In genomic region chr1:183164190-183164580, GRCm38 (mm10) we compare ENCODE assay signal across 29 mouse cellular contexts. TPM values are rescaled to one million over a fixed set of nuclear protein-coding genes. Genes with fewer than 3 reads are reported as not detected.
A peak's percentile ranks its signal among the peaks of the same experiment; 100 is the strongest.
DNase-seq lines count a peak whose midpoint lies in the region; ATAC-seq and TF ChIP-seq lines count a peak whose summit lies in the region.
"Had no signal": no experiment of that assay in that cellular context is flagged by ENCODE, and none has a peak within 500 bp of the region (broad histone marks: within the 10 kb centered on the region; RNA-seq: fewer than 3 reads in every experiment).

No protein-coding gene starts in this region.

- H3K4me3 ChIP-seq in heart, embryonic 12.5 days: no peak overlapping the region
- H3K4me3 ChIP-seq in embryonic facial prominence, embryonic 13.5 days: no peak overlapping the region
- no peak overlapping the region for H3K4me3 ChIP-seq in embryonic facial prominence, embryonic 15.5 days (replicated peaks)
- H3K4me3 ChIP-seq in limb, embryonic 14.5 days (replicated peaks; ENCODE audit: low read length): no peak overlapping the region
- H3K4me3 ChIP-seq: hindbrain, embryonic 10.5 days; hindbrain, embryonic 15.5 days; left cerebral cortex, adult 2 months; megakaryocyte, embryonic 14.5 days; midbrain, embryonic 12.5 days; myocyte; neural tube, embryonic 12.5 days had no signal

- no peak for TF ChIP-seq POLR2A in limb, embryonic 14.5 days (IDR thresholded peaks at IDR 0.05; ENCODE audit: borderline replicate concordance, extremely low read depth, insufficient read depth, insufficient read length)

- H3K4me1 ChIP-seq in heart, embryonic 12.5 days (replicated peaks): peaks cover 31% of the 10 kb centered on the region
- H3K4me1 ChIP-seq in embryonic facial prominence, embryonic 13.5 days: peaks cover 33% of the 10 kb centered on the region
- H3K4me1 ChIP-seq in embryonic facial prominence, embryonic 15.5 days: peaks cover 16% of the 10 kb centered on the region
- H3K4me1 ChIP-seq in limb, embryonic 14.5 days (ENCODE audit: control insufficient read depth, insufficient read depth, low read length): peaks cover 39% of the 10 kb centered on the region
- H3K4me1 ChIP-seq: midbrain, embryonic 12.5 days had no signal

- H3K9ac ChIP-seq in heart, embryonic 12.5 days: no peak overlapping the region
- no peak overlapping the region for H3K9ac ChIP-seq in embryonic facial prominence, embryonic 13.5 days
- H3K9ac ChIP-seq in embryonic facial prominence, embryonic 15.5 days: no peak overlapping the region
- no peak overlapping the region for H3K9ac ChIP-seq in limb, embryonic 14.5 days (ENCODE audit: low read depth, low read length, severe bottlenecking)
- H3K9ac ChIP-seq: hindbrain, embryonic 15.5 days; liver, postnatal 0 days; midbrain, embryonic 12.5 days; neural tube, embryonic 12.5 days had no signal

- no peak overlapping the region for H3K27ac ChIP-seq in heart, embryonic 12.5 days (ENCODE audit: poor library complexity, severe bottlenecking)
- H3K27ac ChIP-seq in embryonic facial prominence, embryonic 13.5 days: peak overlapping the region; percentile 68
- peak overlapping the region; percentile 49 for H3K27ac ChIP-seq in embryonic facial prominence, embryonic 15.5 days (replicated peaks)
- 0 out of 2 replicates have a peak overlapping the region, but pooled peaks have one; percentile 16 for H3K27ac ChIP-seq in limb, embryonic 14.5 days (replicated peaks; ENCODE audit: low read depth, low read length)
- H3K27ac ChIP-seq: hindbrain, embryonic 15.5 days; left cerebral cortex, adult 2 months; midbrain, embryonic 12.5 days; neural tube, embryonic 12.5 days had no signal

- H3K9me3 ChIP-seq in heart, embryonic 12.5 days (replicated peaks): no peaks in the 10 kb centered on the region
- H3K9me3 ChIP-seq in embryonic facial prominence, embryonic 13.5 days: no peaks in the 10 kb centered on the region
- no peaks in the 10 kb centered on the region for H3K9me3 ChIP-seq in embryonic facial prominence, embryonic 15.5 days (replicated peaks)
- no peaks in the 10 kb centered on the region for H3K9me3 ChIP-seq in limb, embryonic 14.5 days (ENCODE audit: control insufficient read depth, low read length)
- H3K9me3 ChIP-seq: hindbrain, embryonic 15.5 days had no signal

- no peak for DNase-seq in heart, adult 9 months (ENCODE audit: low spot score in 2 of 2)
- no peak for DNase-seq in limb, embryonic 14.5 days (ENCODE audit: low spot score)
- no peak for DNase-seq in ovary, postnatal 14 days (ENCODE audit: low spot score)
- no peak for DNase-seq in cerebellum, adult 11-12 months
- DNase-seq: adrenal gland, postnatal 14 days; cerebellum, adult 11 months; cerebellum, adult 9-11 months; embryo, embryonic 11 days; gastrocnemius, postnatal 36 days; heart, adult 18-20 months; kidney, adult 18-20 months; kidney, postnatal 25 days; liver, postnatal 0 days; right cerebral cortex, postnatal 4 days; thymus, postnatal 25 days had no signal

- 32% methylated on average over 6 of the region's 6 CpGs for WGBS in heart, embryonic 12.5 days
- WGBS in embryonic facial prominence, embryonic 13.5 days: 69% methylated on average over 6 of the region's 6 CpGs
- 59% methylated on average over 6 of the region's 6 CpGs for WGBS in embryonic facial prominence, embryonic 15.5 days
- WGBS in limb, embryonic 14.5 days: 45% methylated on average over 6 of the region's 6 CpGs

- peaks cover 12% of the 10 kb centered on the region for H3K36me3 ChIP-seq in heart, embryonic 12.5 days
- peaks cover 13% of the 10 kb centered on the region for H3K36me3 ChIP-seq in embryonic facial prominence, embryonic 13.5 days
- no peaks in the 10 kb centered on the region for H3K36me3 ChIP-seq in embryonic facial prominence, embryonic 15.5 days
- H3K36me3 ChIP-seq in limb, embryonic 14.5 days (ENCODE audit: control insufficient read depth, insufficient read depth, low read length): no peaks in the 10 kb centered on the region; the same call in 1 of the 2 replicates
- H3K36me3 ChIP-seq: hindbrain, embryonic 15.5 days; midbrain, embryonic 12.5 days had no signal

- ATAC-seq in heart, embryonic 12.5 days (ENCODE audit: insufficient number of reproducible peaks, low FRiP score): no peak
- ATAC-seq in embryonic facial prominence, embryonic 13.5 days (ENCODE audit: insufficient number of reproducible peaks, insufficient read depth, low FRiP score, low TSS enrichment, low read depth): peak; percentile 67; the same call in 1 of the 2 replicates
- ATAC-seq in embryonic facial prominence, embryonic 15.5 days (ENCODE audit: insufficient number of reproducible peaks, low FRiP score, low TSS enrichment, low read depth): no peak
- ATAC-seq in limb, embryonic 14.5 days (ENCODE audit: low FRiP score, low read depth): no peak
- ATAC-seq: CD4-positive, CD25-positive, alpha-beta regulatory T cell, adult 4 months; forebrain, embryonic 14.5 days; inflammation-experienced regulatory T-cells, adult 6 months; liver, postnatal 0 days had no signal

- no peaks in the 10 kb centered on the region for H3K27me3 ChIP-seq in heart, embryonic 12.5 days (replicated peaks)
- H3K27me3 ChIP-seq in embryonic facial prominence, embryonic 13.5 days: no peaks in the 10 kb centered on the region
- H3K27me3 ChIP-seq in embryonic facial prominence, embryonic 15.5 days: no peaks in the 10 kb centered on the region
- H3K27me3 ChIP-seq in limb, embryonic 14.5 days (ENCODE audit: control insufficient read depth, insufficient read depth, low read length): no peaks in the 10 kb centered on the region
- H3K27me3 ChIP-seq: hindbrain, embryonic 15.5 days; megakaryocyte, embryonic 14.5 days; midbrain, embryonic 12.5 days; neural tube, embryonic 12.5 days had no signal

- H3K4me2 ChIP-seq in heart, embryonic 12.5 days: peak overlapping the region; percentile 34
- H3K4me2 ChIP-seq in embryonic facial prominence, embryonic 13.5 days: no peak overlapping the region
- H3K4me2 ChIP-seq in embryonic facial prominence, embryonic 15.5 days (replicated peaks): no peak overlapping the region; the same call in 1 of the 2 replicates
- no peak overlapping the region for H3K4me2 ChIP-seq in limb, embryonic 14.5 days (replicated peaks; ENCODE audit: low read depth, low read length, severe bottlenecking)
- H3K4me2 ChIP-seq: hindbrain, embryonic 15.5 days; liver, embryonic 11.5 days; midbrain, embryonic 12.5 days; neural tube, embryonic 12.5 days had no signal

RNA-seq across cellular contexts. Expression of gene Disp1, which starts 57.1 kb away (rescaled TPM):
- 10.9 and 12.4 TPM in 2 replicates for polyA plus RNA-seq in heart, embryonic 12.5 days (2016; fragmentation: Nextera tagmentation; extraction: Ambion mirVana)
- 17.2 and 20.4 TPM in 2 replicates for polyA plus RNA-seq in embryonic facial prominence, embryonic 13.5 days (2015; fragmentation: Nextera tagmentation; extraction: Ambion mirVana)
- 17.8 and 18.3 TPM in 2 replicates for polyA plus RNA-seq in embryonic facial prominence, embryonic 15.5 days (2015; fragmentation: Nextera tagmentation; extraction: Ambion mirVana)
- 47.3 and 62.7 TPM in 2 replicates for polyA plus RNA-seq in limb, embryonic 14.5 days (2012; rRNA removed)
- 34.7 and 37.9 TPM in 2 replicates for polyA plus RNA-seq in limb, embryonic 14.5 days (2014; fragmentation: Nextera tagmentation; extraction: Ambion mirVana)
